12 mouse cellular contexts compared by ENCODE assay signal in genomic region chr15:101065069-101065468, GRCm38 (mm10). TPM values are rescaled to one million over a fixed set of nuclear protein-coding genes. Genes with fewer than 3 reads are reported as not detected.
DNase-seq lines count a peak whose midpoint lies in the region; ATAC-seq and TF ChIP-seq lines count a peak whose summit lies in the region.
"Had no signal": no experiment of that assay in that cellular context is flagged by ENCODE, and none has a peak within 500 bp of the region (broad histone marks: within the 10 kb centered on the region; RNA-seq: fewer than 3 reads in every experiment).

No protein-coding gene starts in this region.

- no peak overlapping the region for H3K27ac ChIP-seq in intestine, embryonic 15.5 days
- H3K27ac ChIP-seq in intestine, postnatal 0 days (ENCODE audit: low read depth, low read length): no peak overlapping the region
- H3K27ac ChIP-seq in embryonic facial prominence, embryonic 11.5 days (replicated peaks; ENCODE audit: low read depth, low read length): no peak overlapping the region
- H3K27ac ChIP-seq in liver, embryonic 11.5 days (ENCODE audit: low read depth, low read length): no peak overlapping the region
- H3K27ac ChIP-seq: embryonic facial prominence, embryonic 13.5 days; hindbrain, embryonic 14.5 days; limb, embryonic 15.5 days; neural tube, embryonic 13.5 days had no signal

- H3K27me3 ChIP-seq in intestine, embryonic 15.5 days (replicated peaks): no peaks in the 10 kb centered on the region
- no peaks in the 10 kb centered on the region for H3K27me3 ChIP-seq in intestine, postnatal 0 days (replicated peaks; ENCODE audit: control insufficient read depth, insufficient read depth, low read length)
- H3K27me3 ChIP-seq in embryonic facial prominence, embryonic 11.5 days (ENCODE audit: control insufficient read depth, insufficient read depth, low read length): no peaks in the 10 kb centered on the region
- H3K27me3 ChIP-seq in liver, embryonic 11.5 days (replicated peaks; ENCODE audit: control insufficient read depth, insufficient read depth, low read length): 0 out of 2 replicates have a peak, but pooled peaks cover 1% of the 10 kb centered on the region
- H3K27me3 ChIP-seq: embryonic facial prominence, embryonic 13.5 days; limb, embryonic 15.5 days; neural tube, embryonic 13.5 days had no signal

- peak; percentile 21; the same call in 1 of the 2 replicates for ATAC-seq in intestine, embryonic 15.5 days
- no peak for ATAC-seq in intestine, postnatal 0 days
- ATAC-seq in embryonic facial prominence, embryonic 11.5 days (replicated peaks; ENCODE audit: insufficient number of reproducible peaks, low FRiP score, low TSS enrichment, low read depth): no peak
- no peak for ATAC-seq in liver, embryonic 11.5 days (replicated peaks; ENCODE audit: low FRiP score)

- no peaks in the 10 kb centered on the region for H3K9me3 ChIP-seq in intestine, embryonic 15.5 days
- no peaks in the 10 kb centered on the region for H3K9me3 ChIP-seq in intestine, postnatal 0 days (ENCODE audit: control insufficient read depth)
- H3K9me3 ChIP-seq in embryonic facial prominence, embryonic 11.5 days (replicated peaks; ENCODE audit: control insufficient read depth, low read length): no peaks in the 10 kb centered on the region
- H3K9me3 ChIP-seq in liver, embryonic 11.5 days (ENCODE audit: control insufficient read depth, low read length): no peaks in the 10 kb centered on the region
- H3K9me3 ChIP-seq: embryonic facial prominence, embryonic 13.5 days; limb, embryonic 15.5 days; neural tube, embryonic 13.5 days had no signal

- peak; percentile 53 to 71 for DNase-seq in cerebellum, postnatal 10 days
- no peak for DNase-seq in cerebellum, postnatal 36 days
- DNase-seq in embryonic facial prominence, embryonic 11.5 days (ENCODE audit: low spot score): no peak
- peak; percentile 57 for DNase-seq in heart, postnatal 4 days
- DNase-seq in liver, embryonic 11.5 days (ENCODE audit: low spot score): no peak
- no peak for DNase-seq in thymus, postnatal 36 days

- no peak for TF ChIP-seq CTCF in intestine, postnatal 0 days (IDR thresholded peaks at IDR 0.05; ENCODE audit: low read depth)

- WGBS in intestine, embryonic 15.5 days: 52% methylated on average over 6 of the region's 6 CpGs
- WGBS in intestine, postnatal 0 days: 57% methylated on average over 6 of the region's 6 CpGs
- WGBS in embryonic facial prominence, embryonic 11.5 days: 19% methylated on average over 6 of the region's 6 CpGs
- WGBS in liver, embryonic 11.5 days: 45% methylated on average over 6 of the region's 6 CpGs

- no peak overlapping the region for H3K4me3 ChIP-seq in intestine, embryonic 15.5 days (replicated peaks)
- H3K4me3 ChIP-seq in intestine, postnatal 0 days (ENCODE audit: low read depth, low read length): no peak overlapping the region
- H3K4me3 ChIP-seq in embryonic facial prominence, embryonic 11.5 days (ENCODE audit: low read depth, low read length): no peak overlapping the region
- H3K4me3 ChIP-seq in liver, embryonic 11.5 days (ENCODE audit: low read depth, low read length): no peak overlapping the region
- H3K4me3 ChIP-seq: embryonic facial prominence, embryonic 13.5 days; limb, embryonic 15.5 days; neural tube, embryonic 13.5 days had no signal

- no peak overlapping the region for H3K9ac ChIP-seq in intestine, embryonic 15.5 days
- no peak overlapping the region for H3K9ac ChIP-seq in intestine, postnatal 0 days (ENCODE audit: low read depth, low read length)
- H3K9ac ChIP-seq in embryonic facial prominence, embryonic 11.5 days (replicated peaks; ENCODE audit: low read length): peak overlapping the region; percentile 8; the same call in 1 of the 2 replicates
- H3K9ac ChIP-seq in liver, embryonic 11.5 days (ENCODE audit: low read depth, low read length): no peak overlapping the region
- H3K9ac ChIP-seq: embryonic facial prominence, embryonic 13.5 days; hindbrain, embryonic 14.5 days; limb, embryonic 15.5 days; neural tube, embryonic 13.5 days had no signal

- peaks cover 52% of the 10 kb centered on the region for H3K4me1 ChIP-seq in intestine, embryonic 15.5 days (replicated peaks)
- H3K4me1 ChIP-seq in intestine, postnatal 0 days (replicated peaks; ENCODE audit: control insufficient read depth, insufficient read depth, low read length): 0 out of 2 replicates have a peak, but pooled peaks cover 5% of the 10 kb centered on the region
- peaks cover 9% of the 10 kb centered on the region for H3K4me1 ChIP-seq in embryonic facial prominence, embryonic 11.5 days (ENCODE audit: control insufficient read depth, insufficient read depth, low read length)
- peaks cover 31% of the 10 kb centered on the region for H3K4me1 ChIP-seq in liver, embryonic 11.5 days (replicated peaks; ENCODE audit: control insufficient read depth, insufficient read depth, low read length)

- no peaks in the 10 kb centered on the region for H3K36me3 ChIP-seq in intestine, embryonic 15.5 days
- H3K36me3 ChIP-seq in intestine, postnatal 0 days (ENCODE audit: control insufficient read depth, insufficient read depth): no peaks in the 10 kb centered on the region
- no peaks in the 10 kb centered on the region; the same call in 1 of the 2 replicates for H3K36me3 ChIP-seq in embryonic facial prominence, embryonic 11.5 days (replicated peaks; ENCODE audit: control insufficient read depth, insufficient read depth, low read depth, low read length)
- H3K36me3 ChIP-seq in liver, embryonic 11.5 days (ENCODE audit: control insufficient read depth, insufficient read depth, low read length): no peaks in the 10 kb centered on the region
- H3K36me3 ChIP-seq: embryonic facial prominence, embryonic 13.5 days; limb, embryonic 15.5 days; neural tube, embryonic 13.5 days had no signal

- no peak overlapping the region for H3K4me2 ChIP-seq in intestine, embryonic 15.5 days (replicated peaks)
- H3K4me2 ChIP-seq in intestine, postnatal 0 days (replicated peaks; ENCODE audit: low read depth): no peak overlapping the region
- no peak overlapping the region for H3K4me2 ChIP-seq in embryonic facial prominence, embryonic 11.5 days (ENCODE audit: low read depth, low read length)
- no peak overlapping the region for H3K4me2 ChIP-seq in liver, embryonic 11.5 days
- H3K4me2 ChIP-seq: embryonic facial prominence, embryonic 13.5 days; hindbrain, embryonic 14.5 days; limb, embryonic 15.5 days; neural tube, embryonic 13.5 days had no signal

RNA-seq across cellular contexts. Expression of gene Fignl2, which starts 13.3 kb away (rescaled TPM):
- polyA plus RNA-seq in intestine, embryonic 15.5 days (2015; fragmentation: Nextera tagmentation; extraction: Ambion mirVana): 0.18 and 0.19 TPM in 2 replicates
- polyA plus RNA-seq in intestine, postnatal 0 days (2015; fragmentation: Nextera tagmentation; extraction: Ambion mirVana): 0.16 and 0.33 TPM in 2 replicates
- 0.72 and 0.81 TPM in 2 replicates for polyA plus RNA-seq in embryonic facial prominence, embryonic 11.5 days (2014; fragmentation: Nextera tagmentation; extraction: Ambion mirVana)
- 1 to 10 TPM; 3.2 to 4.2 TPM for total RNA-seq in heart, postnatal 4 days (2021)
- 0.27 and 0.40 TPM in 2 replicates for polyA plus RNA-seq in liver, embryonic 11.5 days (2014; fragmentation: Nextera tagmentation; extraction: Ambion mirVana)

RNA-seq across cellular contexts. Expression of gene Gm47841, which starts 17.9 kb away (rescaled TPM):
- not detected in 2 replicates for polyA plus RNA-seq in intestine, embryonic 15.5 days (2015; fragmentation: Nextera tagmentation; extraction: Ambion mirVana)
- not detected in 2 replicates for polyA plus RNA-seq in intestine, postnatal 0 days (2015; fragmentation: Nextera tagmentation; extraction: Ambion mirVana)
- not detected in 2 replicates for polyA plus RNA-seq in embryonic facial prominence, embryonic 11.5 days (2014; fragmentation: Nextera tagmentation; extraction: Ambion mirVana)
- total RNA-seq in heart, postnatal 4 days (2021): under 1 TPM; 0.26 to 0.68 TPM
- polyA plus RNA-seq in liver, embryonic 11.5 days (2014; fragmentation: Nextera tagmentation; extraction: Ambion mirVana): not detected in 2 replicates
- polyA plus RNA-seq: embryonic facial prominence, embryonic 13.5 days; hindbrain, embryonic 14.5 days; limb, embryonic 15.5 days; neural tube, embryonic 13.5 days had no signal

RNA-seq across cellular contexts. Expression of gene Ankrd33, which starts 50.5 kb away (rescaled TPM):
- not detected in 2 replicates for polyA plus RNA-seq in intestine, embryonic 15.5 days (2015; fragmentation: Nextera tagmentation; extraction: Ambion mirVana)
- not detected in 2 replicates for polyA plus RNA-seq in intestine, postnatal 0 days (2015; fragmentation: Nextera tagmentation; extraction: Ambion mirVana)
- polyA plus RNA-seq in embryonic facial prominence, embryonic 11.5 days (2014; fragmentation: Nextera tagmentation; extraction: Ambion mirVana): not detected in 2 replicates
- not detected for total RNA-seq in heart, postnatal 4 days (2021)
- not detected in 2 replicates for polyA plus RNA-seq in liver, embryonic 11.5 days (2014; fragmentation: Nextera tagmentation; extraction: Ambion mirVana)
- polyA plus RNA-seq: embryonic facial prominence, embryonic 13.5 days; hindbrain, embryonic 14.5 days; limb, embryonic 15.5 days; neural tube, embryonic 13.5 days had no signal

Comparison
In these comparisons a context has a peak if more than half of its experiments do, and no peak if none do; other contexts are left out.
1. DNase-seq: peak in cerebellum, postnatal 10 days (2 of 2) and heart, postnatal 4 days (single experiment); none in cerebellum, postnatal 36 days (0 of 2), embryonic facial prominence, embryonic 11.5 days (single experiment), liver, embryonic 11.5 days (single experiment) and thymus, postnatal 36 days (0 of 2).